Comparison of ENCODE assay signal across 9 mouse cellular contexts in the genomic region with DNA sequence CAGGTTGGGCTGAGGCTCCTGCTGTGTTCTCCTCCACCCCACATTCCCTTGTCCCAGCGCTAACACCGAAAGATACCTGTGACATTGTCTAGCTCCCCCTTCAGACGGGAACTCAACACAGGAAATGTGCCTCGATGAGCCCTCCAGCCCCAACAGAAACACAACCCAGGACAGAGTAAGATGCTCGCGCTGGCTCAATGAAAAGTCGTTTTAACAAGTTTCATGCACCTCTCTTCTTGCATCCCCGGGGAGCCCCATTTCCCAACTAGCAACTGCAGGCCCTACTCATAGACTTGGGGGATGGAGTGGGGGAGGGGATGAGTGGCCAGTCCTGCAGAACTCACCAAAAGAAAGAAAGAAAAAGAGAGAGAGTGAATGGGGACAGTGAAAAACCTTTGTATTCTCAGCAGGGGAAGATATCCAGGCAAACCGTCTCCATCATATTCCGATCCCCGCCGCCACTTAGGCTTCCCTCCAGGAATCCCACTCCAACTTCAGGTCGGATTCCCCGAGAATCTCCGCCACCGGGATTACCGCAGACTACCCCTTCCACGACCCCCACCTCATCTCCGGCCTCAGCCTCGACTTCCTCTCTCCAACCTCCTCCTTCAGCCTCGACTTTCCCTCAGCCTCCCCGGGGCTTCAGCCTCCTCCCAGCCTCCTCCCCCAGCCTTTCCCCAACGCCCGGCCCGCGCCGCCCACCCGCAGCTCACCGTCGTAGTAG. TPM values are rescaled to one million over a fixed set of nuclear protein-coding genes. Genes with fewer than 3 reads are reported as not detected.
A peak's percentile ranks its signal among the peaks of the same experiment; 100 is the strongest.
DNase-seq lines count a peak whose midpoint lies in the region; ATAC-seq and TF ChIP-seq lines count a peak whose summit lies in the region.
"Had no signal": no experiment of that assay in that cellular context is flagged by ENCODE, and none has a peak within 500 bp of the region (broad histone marks: within the 10 kb centered on the region; RNA-seq: fewer than 3 reads in every experiment).

No protein-coding gene starts in this region.

- peaks cover 25% of the 10 kb centered on the region for H3K36me3 ChIP-seq in forebrain, embryonic 12.5 days (replicated peaks)
- H3K36me3 ChIP-seq in kidney, adult 2 months (ENCODE audit: control insufficient read depth, insufficient read depth, low read length), result no peaks in the 10 kb centered on the region
- H3K36me3 ChIP-seq in macrophage (ENCODE audit: inconsistent target), result no peaks in the 10 kb centered on the region
- H3K36me3 ChIP-seq in stomach, embryonic 16.5 days (ENCODE audit: control insufficient read depth, insufficient read depth, low read length), result no peaks in the 10 kb centered on the region

- no peaks in the 10 kb centered on the region for H3K27me3 ChIP-seq in forebrain, embryonic 12.5 days
- no peaks in the 10 kb centered on the region for H3K27me3 ChIP-seq in kidney, adult 2 months (replicated peaks; ENCODE audit: control insufficient read depth, insufficient read depth, low read length)
- no peaks in the 10 kb centered on the region for H3K27me3 ChIP-seq in stomach, embryonic 16.5 days (ENCODE audit: control insufficient read depth, insufficient read depth, low read length)

- TF ChIP-seq POLR2A in kidney, adult 2 months (IDR thresholded peaks at IDR 0.05; ENCODE audit: low read depth, low read length), result no peak

- peaks cover 54% of the 10 kb centered on the region for H3K79me2 ChIP-seq in macrophage (ENCODE audit: inconsistent target)

- H3K4me2 ChIP-seq in forebrain, embryonic 12.5 days, result peak overlapping the region; percentile 85
- H3K4me2 ChIP-seq in stomach, embryonic 16.5 days (ENCODE audit: low read depth, low read length), result peak overlapping the region; percentile 89

- H3K27ac ChIP-seq in forebrain, embryonic 12.5 days, result peak overlapping the region; percentile 88
- peak overlapping the region; percentile 34; the same call in 1 of the 2 replicates for H3K27ac ChIP-seq in kidney, adult 2 months (ENCODE audit: insufficient read depth, low read depth, low read length)
- H3K27ac ChIP-seq in macrophage, result peak overlapping the region; percentile 63
- peak overlapping the region; percentile 80 for H3K27ac ChIP-seq in stomach, embryonic 16.5 days (ENCODE audit: low read length)

- TF ChIP-seq CTCF in kidney, adult 2 months (conservative IDR thresholded peaks at IDR 0.05; ENCODE audit: insufficient read depth, insufficient read length, low read depth, low read length), result peak; percentile 25; the same call in 1 of the 2 replicates

- peak; percentile 25; the same call in 1 of the 2 replicates for ATAC-seq in forebrain, embryonic 12.5 days (ENCODE audit: low FRiP score)
- ATAC-seq in stomach, embryonic 16.5 days (ENCODE audit: insufficient read depth, low FRiP score), result no peak

- under 1% methylated on average over 30 of the region's 30 CpGs for WGBS in forebrain, embryonic 12.5 days
- 1% methylated on average over 30 of the region's 30 CpGs for WGBS in kidney, adult 2 months
- WGBS in macrophage (ENCODE audit: missing documents), result under 1% methylated on average over 28 of the region's 30 CpGs
- WGBS in stomach, embryonic 16.5 days, result under 1% methylated on average over 30 of the region's 30 CpGs

- H3K4me1 ChIP-seq in forebrain, embryonic 12.5 days, result peaks cover 22% of the 10 kb centered on the region
- H3K4me1 ChIP-seq in kidney, adult 2 months (ENCODE audit: control insufficient read depth, insufficient read depth, low read length), result peaks cover 10% of the 10 kb centered on the region; the same call in 1 of the 2 replicates
- H3K4me1 ChIP-seq in stomach, embryonic 16.5 days (ENCODE audit: control insufficient read depth, insufficient read depth, low read length), result peaks cover 11% of the 10 kb centered on the region

- peak overlapping the region; percentile 83 for H3K9ac ChIP-seq in forebrain, embryonic 12.5 days
- H3K9ac ChIP-seq in stomach, embryonic 16.5 days (ENCODE audit: low read length), result peak overlapping the region; percentile 92

- peak; percentile 10 for DNase-seq in ovary, postnatal 36 days (ENCODE audit: low spot score)
- DNase-seq in ovary, postnatal 10 days (ENCODE audit: low spot score), result no peak
- DNase-seq in c-Kit-negative CD71-positive TER-119-positive erythroid progenitor cells, embryonic 14.5 days (ENCODE audit: low read depth, low spot score), result peak; percentile 31
- DNase-seq in kidney, adult 2 months, result peak; percentile 15
- DNase-seq in ovary, postnatal 14 days (ENCODE audit: low spot score), result no peak

- peak overlapping the region; percentile 77 for H3K4me3 ChIP-seq in forebrain, embryonic 12.5 days (replicated peaks)
- peak overlapping the region; percentile 97 for H3K4me3 ChIP-seq in kidney, adult 2 months (ENCODE audit: insufficient read depth, low read depth, low read length)
- H3K4me3 ChIP-seq in macrophage (ENCODE audit: inconsistent target), result peak overlapping the region; percentile 96
- H3K4me3 ChIP-seq in stomach, embryonic 16.5 days (replicated peaks; ENCODE audit: low read length), result peak overlapping the region; percentile 98

- H3K9me3 ChIP-seq in forebrain, embryonic 12.5 days, result no peaks in the 10 kb centered on the region
- H3K9me3 ChIP-seq in stomach, embryonic 16.5 days (replicated peaks; ENCODE audit: control insufficient read depth, low read length), result no peaks in the 10 kb centered on the region

RNA-seq across cellular contexts. Expression of a gene that starts 0.5 kb away (rescaled TPM):
- polyA plus RNA-seq in forebrain, embryonic 12.5 days (2016; fragmentation: Nextera tagmentation; extraction: Ambion mirVana), result 207 and 221 TPM in 2 replicates
- 35.4 and 41.6 TPM in 2 replicates for polyA plus RNA-seq in kidney, adult 2 months (2012; rRNA removed)
- 100 to 1,000 TPM in 15 of 26 experiments, 10 to 100 TPM in 11; 74.4 to 250 (median 111) TPM for total RNA-seq in macrophage (2018; cell fraction: chromatin; rRNA removed)
- total RNA-seq in macrophage (2018; cell fraction: cytosol; rRNA removed), result 10 to 100 TPM; 36.2 to 57.7 (median 44.3) TPM
- 100 to 1,000 TPM in 3 of 26 experiments, 10 to 100 TPM in 23; 46.3 to 220 (median 82.6) TPM for total RNA-seq in macrophage (2018; cell fraction: nucleus; rRNA removed)
- 45.9 to 65.7 TPM (median 51.4 TPM) in 3 replicates for polyA plus RNA-seq in macrophage (2018)
- 195 and 205 TPM in 2 replicates for polyA plus RNA-seq in stomach, embryonic 16.5 days (2015; fragmentation: Nextera tagmentation; extraction: Ambion mirVana)

RNA-seq across cellular contexts. Expression of a gene that starts 28.6 kb away (rescaled TPM):
- polyA plus RNA-seq in forebrain, embryonic 12.5 days (2016; fragmentation: Nextera tagmentation; extraction: Ambion mirVana), result 1,836 and 1,849 TPM in 2 replicates
- polyA plus RNA-seq in kidney, adult 2 months (2012; rRNA removed), result 20.3 and 26.5 TPM in 2 replicates
- total RNA-seq in macrophage (2018; cell fraction: chromatin; rRNA removed), result 100 to 1,000 TPM in 19 of 26 experiments, 10 to 100 TPM in 5, 1 to 10 TPM in 2; 3.3 to 636 (median 208) TPM
- total RNA-seq in macrophage (2018; cell fraction: cytosol; rRNA removed), result 1,000 to 10,000 TPM in 10 of 26 experiments, 100 to 1,000 TPM in 12, 10 to 100 TPM in 4; 32.9 to 2,330 (median 543) TPM
- 1,000 to 10,000 TPM in 10 of 26 experiments, 100 to 1,000 TPM in 14, 10 to 100 TPM in 2; 13.0 to 1,557 (median 896) TPM for total RNA-seq in macrophage (2018; cell fraction: nucleus; rRNA removed)
- polyA plus RNA-seq in macrophage (2018), result 18.5 to 109 TPM (median 91.5 TPM) in 3 replicates
- polyA plus RNA-seq in stomach, embryonic 16.5 days (2015; fragmentation: Nextera tagmentation; extraction: Ambion mirVana), result 259 and 296 TPM in 2 replicates

RNA-seq across cellular contexts. Expression of a gene that starts 31.4 kb away (rescaled TPM):
- 9.0 and 9.3 TPM in 2 replicates for polyA plus RNA-seq in forebrain, embryonic 12.5 days (2016; fragmentation: Nextera tagmentation; extraction: Ambion mirVana)
- 2.3 and 12.7 TPM in 2 replicates for polyA plus RNA-seq in kidney, adult 2 months (2012; rRNA removed)
- 10 to 100 TPM in 1 of 26 experiments, 1 to 10 TPM in 3, under 1 TPM in 1, not detected in 21; 0.67 to 22.7 (median 1.9) TPM for total RNA-seq in macrophage (2018; cell fraction: chromatin; rRNA removed)
- total RNA-seq in macrophage (2018; cell fraction: cytosol; rRNA removed), result 1 to 10 TPM in 1 of 26 experiments, under 1 TPM in 23, not detected in 2; 0.06 to 5.4 (median 0.35) TPM
- 10 to 100 TPM in 1 of 26 experiments, 1 to 10 TPM in 3, under 1 TPM in 8, not detected in 14; 0.27 to 16.4 (median 0.71) TPM for total RNA-seq in macrophage (2018; cell fraction: nucleus; rRNA removed)
- polyA plus RNA-seq in macrophage (2018), result 0.19 to 0.57 TPM (median 0.27 TPM) in 3 replicates
- 3.0 and 7.3 TPM in 2 replicates for polyA plus RNA-seq in stomach, embryonic 16.5 days (2015; fragmentation: Nextera tagmentation; extraction: Ambion mirVana)
- total RNA-seq: gastrocnemius, adult 8-10 months had no signal

RNA-seq across cellular contexts. Expression of a gene that starts 36.3 kb away (rescaled TPM):
- polyA plus RNA-seq in forebrain, embryonic 12.5 days (2016; fragmentation: Nextera tagmentation; extraction: Ambion mirVana), result 0.37 and 0.92 TPM in 2 replicates
- 24.6 and 27.2 TPM in 2 replicates for polyA plus RNA-seq in kidney, adult 2 months (2012; rRNA removed)
- total RNA-seq in macrophage (2018; cell fraction: chromatin; rRNA removed), result not detected
- under 1 TPM in 9 of 26 experiments, not detected in 17; 0.14 to 0.44 (median 0.32) TPM for total RNA-seq in macrophage (2018; cell fraction: cytosol; rRNA removed)
- total RNA-seq in macrophage (2018; cell fraction: nucleus; rRNA removed), result not detected
- not detected in 3 replicates for polyA plus RNA-seq in macrophage (2018)
- 4.1 TPM in 2 replicates for polyA plus RNA-seq in stomach, embryonic 16.5 days (2015; fragmentation: Nextera tagmentation; extraction: Ambion mirVana)
- total RNA-seq: gastrocnemius, adult 8-10 months had no signal

RNA-seq across cellular contexts. Expression of a gene that starts 51.0 kb away (rescaled TPM):
- not detected in 2 replicates for polyA plus RNA-seq in forebrain, embryonic 12.5 days (2016; fragmentation: Nextera tagmentation; extraction: Ambion mirVana)
- 0.94 and 1.1 TPM in 2 replicates for polyA plus RNA-seq in kidney, adult 2 months (2012; rRNA removed)
- total RNA-seq in macrophage (2018; cell fraction: chromatin; rRNA removed), result not detected
- total RNA-seq in macrophage (2018; cell fraction: cytosol; rRNA removed), result not detected
- not detected for total RNA-seq in macrophage (2018; cell fraction: nucleus; rRNA removed)
- not detected in 3 replicates for polyA plus RNA-seq in macrophage (2018)
- not detected in 2 replicates for polyA plus RNA-seq in stomach, embryonic 16.5 days (2015; fragmentation: Nextera tagmentation; extraction: Ambion mirVana)
- total RNA-seq: gastrocnemius, adult 8-10 months had no signal

Comparison
In these comparisons a context has a peak if more than half of its experiments do, and no peak if none do; other contexts are left out.
1. DNase-seq: peak in ovary, postnatal 36 days (single experiment), c-Kit-negative CD71-positive TER-119-positive erythroid progenitor cells, embryonic 14.5 days (single experiment) and kidney, adult 2 months (single experiment); none in ovary, postnatal 10 days (single experiment) and ovary, postnatal 14 days (single experiment).
2. H3K27ac ChIP-seq: peak in every context shown above with its lines; median percentile 88 in forebrain, embryonic 12.5 days; 80 in stomach, embryonic 16.5 days; 63 in macrophage; 34 in kidney, adult 2 months.
3. Peak in every context shown above with its lines, with median percentiles within 50 percentile points of each other: H3K4me3 ChIP-seq.